Mouse (Mus musculus): ENCODE data around the gene Chic2.

Chic2 gene

DNA sequence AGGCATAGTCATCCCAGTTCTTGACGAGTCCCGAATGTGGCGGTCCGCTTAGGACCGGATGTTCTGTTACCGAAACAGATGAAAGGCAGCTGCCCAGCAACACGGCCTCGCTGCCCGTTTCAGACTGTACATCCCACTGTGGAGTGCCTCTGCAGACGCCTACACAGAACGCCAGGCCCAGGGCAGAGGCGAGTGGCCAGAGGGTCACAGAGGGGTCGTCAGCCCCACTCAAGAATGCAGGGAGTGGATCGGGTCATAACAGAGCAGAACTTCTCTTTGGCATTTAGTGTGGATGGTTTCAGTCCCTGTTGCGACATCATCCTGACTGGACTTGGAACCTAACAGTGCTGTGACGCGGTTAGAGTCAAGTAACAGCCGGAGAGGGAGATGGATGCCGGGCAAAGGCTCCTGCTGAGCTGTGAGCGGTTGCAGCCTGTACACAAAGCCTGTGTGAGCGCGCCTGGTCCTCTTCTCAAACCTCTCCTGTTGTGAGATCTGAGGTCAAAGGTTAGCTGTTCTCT lies 70.5 kb downstream of the Chic2 start:
- DNase-seq: peak; percentile 98

DNA sequence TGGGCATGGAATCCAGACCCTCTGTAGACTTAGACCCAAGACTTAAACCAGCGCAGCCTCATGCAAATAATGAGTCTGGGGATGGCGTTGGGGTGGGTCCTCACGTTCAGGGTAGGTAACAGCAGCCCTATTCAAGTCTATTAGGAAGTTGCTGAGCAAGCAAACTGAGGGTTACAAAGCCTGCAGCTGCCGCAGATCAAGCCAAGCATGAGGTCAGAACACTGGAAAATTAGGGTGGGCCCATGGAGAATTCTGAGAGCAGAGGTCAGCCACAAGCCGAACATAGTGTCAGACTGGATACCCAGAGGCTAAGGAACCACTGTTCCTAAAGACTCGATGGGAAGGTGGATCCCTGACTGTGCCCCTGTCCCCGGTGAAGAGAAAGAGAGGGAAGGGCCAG lies 73.2 kb downstream of the Chic2 start:
- DNase-seq: peak; percentile 97

DNA sequence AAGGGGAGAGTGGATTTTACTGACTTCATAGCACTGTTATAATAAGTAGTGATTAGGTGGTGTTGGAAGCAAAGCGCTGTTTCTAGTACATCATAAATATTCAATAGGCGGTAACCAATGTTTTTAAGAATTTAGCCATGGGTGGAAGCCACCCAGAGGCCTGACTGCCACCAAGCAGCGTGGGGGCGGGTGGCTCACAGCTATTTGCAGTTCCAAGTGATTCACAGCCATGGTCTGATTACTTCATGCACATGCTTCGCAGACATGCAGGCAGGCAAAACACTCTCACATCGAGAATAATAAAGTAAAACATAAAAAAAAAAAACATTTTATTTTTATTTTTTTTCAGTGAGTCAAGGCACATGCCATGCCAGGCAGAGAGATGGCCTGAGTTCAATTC lies 75.2 kb downstream of the Chic2 start:
- no peak for DNase-seq

DNA sequence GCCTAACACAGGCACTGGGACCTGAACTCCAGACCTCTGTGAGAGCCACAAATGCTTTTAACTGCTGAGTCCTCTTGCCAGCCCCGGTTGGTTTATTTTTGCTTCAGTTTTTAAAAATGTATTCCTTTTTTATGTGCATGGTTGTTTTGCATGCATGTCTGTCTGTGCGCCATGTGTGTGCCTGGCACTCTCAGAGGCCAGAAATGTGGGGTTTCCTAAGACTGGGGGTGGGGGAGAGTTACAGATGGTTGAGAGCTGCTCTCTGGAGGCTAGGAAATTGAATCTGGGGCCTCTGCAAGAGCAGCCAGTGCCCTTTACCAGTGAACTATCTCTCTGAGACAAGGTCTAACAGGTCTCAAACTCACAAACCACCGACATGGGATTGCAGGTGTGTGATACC lies 76.7 kb downstream of the Chic2 start:
- DNase-seq: no peak

DNA sequence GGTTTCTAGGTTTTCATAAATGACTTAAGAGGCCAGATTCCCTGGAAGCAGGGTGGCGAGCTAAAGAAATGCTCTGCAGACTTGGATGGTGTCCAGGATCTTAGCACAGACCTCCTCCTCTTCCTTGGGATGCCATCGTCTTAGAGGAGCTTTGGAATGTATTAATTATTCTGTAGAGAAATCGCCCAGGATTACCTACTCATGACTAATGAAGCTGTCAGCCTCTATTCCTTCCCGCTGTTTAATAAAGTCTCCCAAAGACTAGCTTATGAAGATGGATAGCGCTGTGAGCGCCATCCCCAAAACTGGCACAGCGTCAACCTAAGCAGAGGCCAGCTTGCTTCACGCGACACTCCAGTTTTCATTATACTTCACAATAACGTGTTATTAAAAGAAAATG lies 77.7 kb downstream of the Chic2 start:
- DNase-seq: no peak

DNA sequence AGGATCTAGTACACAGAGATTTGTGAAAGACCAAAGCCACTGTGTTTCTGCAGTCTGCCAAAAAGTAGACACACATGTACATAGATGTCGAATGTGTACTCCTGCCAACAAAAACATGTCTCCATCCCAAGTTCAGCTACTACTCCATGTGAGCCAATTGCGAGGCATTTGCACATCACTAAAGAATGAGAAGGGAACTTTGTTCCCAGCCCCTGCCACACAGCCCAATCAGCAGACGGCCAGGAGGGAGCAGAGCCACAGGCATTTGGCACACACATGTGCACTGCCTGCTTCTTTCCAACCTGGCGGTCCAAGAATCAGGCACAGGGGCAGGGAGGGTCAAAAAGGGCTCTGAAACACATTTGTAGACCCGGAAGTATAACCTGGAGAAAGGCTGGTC lies 81.8 kb downstream of the Chic2 start:
- peak; percentile 96 for DNase-seq

DNA sequence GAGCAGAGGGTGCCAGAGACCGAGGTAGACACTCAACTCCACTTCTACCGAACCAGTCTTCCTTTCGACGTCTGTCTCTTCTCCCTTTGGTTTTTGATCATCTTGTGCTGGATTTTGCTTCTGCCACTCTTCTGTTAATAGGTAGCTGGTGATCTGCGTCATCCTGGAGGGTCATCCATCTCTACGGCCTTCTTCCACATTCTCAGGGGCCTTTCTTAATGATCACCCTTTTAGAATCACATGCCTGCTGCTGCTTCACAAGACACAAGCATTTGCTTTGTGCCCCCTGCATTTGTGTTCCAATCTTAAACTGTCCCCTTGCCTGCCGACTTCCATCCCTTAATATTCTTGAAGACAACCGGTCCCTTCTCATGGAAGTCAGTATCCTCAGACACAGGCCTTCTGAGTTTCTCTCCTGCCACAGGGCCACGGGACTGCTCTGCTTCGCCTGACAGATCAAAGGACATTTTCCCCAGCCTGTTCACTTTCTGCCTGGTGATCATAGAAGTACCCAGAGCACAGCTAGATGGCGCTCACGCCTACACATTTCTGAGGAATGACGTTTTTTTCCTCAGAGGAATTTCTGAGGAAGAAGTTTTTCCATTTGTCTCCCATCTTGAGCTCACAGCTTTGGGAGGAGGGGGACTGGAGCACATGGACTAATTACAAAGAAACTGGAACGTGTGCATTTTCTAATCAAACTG lies 83.6 kb downstream of the Chic2 start:
- peak; percentile 91 for DNase-seq

DNA sequence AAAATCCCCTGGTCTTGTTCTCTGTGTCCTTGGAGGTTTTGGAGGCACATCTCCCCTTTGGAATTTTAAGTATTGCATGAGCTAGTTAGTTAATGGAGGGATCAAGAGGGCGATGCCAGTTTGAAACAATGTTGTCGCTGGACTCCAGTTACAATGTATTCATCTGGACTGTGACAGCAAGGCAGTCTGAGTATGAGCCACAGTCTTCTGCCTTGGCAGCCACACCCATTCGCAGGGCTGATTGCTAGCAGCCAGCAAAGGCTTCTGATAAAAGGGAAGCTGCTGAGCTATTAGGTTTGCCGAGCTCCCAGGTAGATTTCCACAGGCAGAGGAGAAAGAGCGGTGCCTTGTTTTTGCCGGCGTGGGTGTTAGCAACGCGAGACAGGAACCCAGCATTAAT lies 84.3 kb downstream of the Chic2 start:
- peak; percentile 80 for DNase-seq

DNA sequence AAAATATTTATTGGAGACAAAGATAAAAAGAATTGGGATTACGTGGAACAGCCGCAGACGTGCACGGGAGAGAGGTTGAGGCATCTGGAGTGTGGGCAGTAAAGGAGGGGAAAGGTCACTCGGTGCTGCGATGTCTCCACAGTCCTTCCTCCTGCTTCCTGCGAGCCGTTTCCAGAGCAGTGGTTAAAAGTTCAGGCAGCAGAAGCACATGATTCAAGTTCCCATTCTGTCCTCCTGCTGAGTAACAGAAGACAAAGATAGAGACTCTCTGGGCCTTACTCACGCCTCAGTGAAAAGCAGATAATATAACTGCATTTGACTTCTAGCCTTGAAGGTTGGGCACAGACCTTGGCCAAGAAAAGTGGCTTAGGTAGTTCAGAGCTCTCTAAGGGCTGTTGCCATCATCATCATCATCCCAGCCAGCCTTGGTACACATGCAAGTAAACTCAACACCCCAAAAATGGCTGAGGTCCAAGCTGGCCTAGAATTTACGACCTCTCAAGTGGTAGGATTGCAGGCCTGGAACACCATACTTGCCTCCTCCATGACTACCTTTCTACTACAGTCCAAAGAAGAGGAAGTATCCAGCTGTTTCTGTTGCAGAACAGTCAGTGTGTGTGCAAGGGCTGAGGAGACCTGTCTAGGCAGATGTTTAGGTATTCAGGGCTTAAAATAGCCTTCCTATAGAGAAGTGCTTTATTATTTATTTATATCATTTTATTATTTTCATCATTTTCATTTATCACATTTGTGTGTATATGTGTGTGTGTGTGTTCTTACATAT lies 87.1 kb downstream of the Chic2 start:
- peak; percentile 95 for DNase-seq

DNA sequence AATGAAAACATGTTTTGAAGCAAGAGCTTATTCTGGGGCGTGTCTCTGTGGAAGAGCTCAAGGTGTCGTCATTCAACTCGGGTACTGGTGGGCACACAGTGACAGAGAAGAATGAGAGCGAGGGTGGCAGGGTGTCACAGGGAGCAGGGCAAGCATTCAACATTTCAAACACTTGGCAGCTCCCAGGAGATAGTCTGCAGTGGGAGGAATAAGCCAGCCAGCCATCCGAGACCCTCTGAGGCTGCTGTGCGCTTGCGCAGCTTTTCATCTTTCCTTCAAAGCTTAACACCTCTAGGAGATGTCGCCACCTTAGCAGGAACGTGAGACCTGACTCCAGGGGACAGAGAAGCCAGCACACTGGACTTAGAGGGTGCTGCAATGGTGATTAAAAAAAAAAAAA lies 88.2 kb downstream of the Chic2 start:
- DNase-seq: no peak

DNA sequence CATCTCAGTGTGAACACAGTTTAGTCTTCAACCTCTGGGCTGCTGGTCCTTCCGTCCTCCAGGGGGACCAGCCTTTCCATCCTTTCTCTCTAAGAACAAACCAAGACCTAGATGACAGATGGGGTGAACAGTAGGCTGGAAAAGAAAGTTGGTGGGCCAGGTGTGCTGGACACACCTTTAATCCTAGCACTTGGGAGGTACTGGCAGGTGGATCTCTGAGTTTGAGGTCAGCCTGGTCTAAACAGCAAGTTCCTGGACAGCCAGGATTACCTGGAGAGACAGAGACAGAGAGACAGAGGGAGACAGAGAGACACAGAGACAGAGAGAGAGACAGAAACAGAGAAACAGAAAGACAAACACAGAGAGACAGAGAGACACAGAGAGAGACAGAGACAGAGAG lies 89.0 kb downstream of the Chic2 start:
- DNase-seq: peak; percentile 81

DNA sequence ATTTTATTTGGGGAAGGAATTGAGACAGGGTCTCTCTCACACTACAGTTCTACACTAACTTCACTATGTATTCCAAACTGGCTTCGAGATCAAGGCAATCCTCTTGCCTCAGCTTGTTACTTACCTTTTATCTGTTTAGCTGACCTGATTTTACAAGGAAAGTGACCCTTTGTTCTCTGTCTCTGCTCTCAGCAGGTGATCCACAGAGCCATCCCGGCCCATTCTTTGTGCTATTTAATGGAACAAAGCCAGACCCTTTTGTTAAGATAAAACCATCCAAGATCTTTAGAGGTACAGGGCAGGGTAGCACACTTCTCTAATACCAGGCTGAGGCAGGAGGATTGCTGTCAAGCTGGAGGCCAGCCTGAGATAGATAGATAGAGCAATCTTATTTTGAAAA lies 91.6 kb downstream of the Chic2 start:
- peak; percentile 70 for DNase-seq

DNA sequence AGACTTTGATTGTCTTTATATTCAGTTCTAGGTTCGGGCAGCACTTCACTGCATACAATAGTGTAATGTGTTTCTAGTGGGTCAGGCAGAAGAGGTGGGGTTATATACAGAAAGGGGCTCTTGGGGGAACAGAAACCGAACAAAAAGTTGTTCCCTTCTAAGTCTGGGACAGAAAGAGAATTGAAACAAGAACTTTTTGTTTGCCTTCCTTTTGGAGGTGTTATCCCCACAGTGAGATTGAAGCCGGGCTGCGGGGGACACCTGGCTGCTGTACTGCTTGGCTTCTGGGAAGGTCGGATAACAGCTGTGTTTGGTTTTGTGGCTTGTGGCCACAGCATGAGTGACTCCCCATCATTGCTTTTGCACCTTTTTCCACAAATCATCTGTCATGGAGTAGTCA lies 93.2 kb downstream of the Chic2 start:
- peak; percentile 71 for DNase-seq

DNA sequence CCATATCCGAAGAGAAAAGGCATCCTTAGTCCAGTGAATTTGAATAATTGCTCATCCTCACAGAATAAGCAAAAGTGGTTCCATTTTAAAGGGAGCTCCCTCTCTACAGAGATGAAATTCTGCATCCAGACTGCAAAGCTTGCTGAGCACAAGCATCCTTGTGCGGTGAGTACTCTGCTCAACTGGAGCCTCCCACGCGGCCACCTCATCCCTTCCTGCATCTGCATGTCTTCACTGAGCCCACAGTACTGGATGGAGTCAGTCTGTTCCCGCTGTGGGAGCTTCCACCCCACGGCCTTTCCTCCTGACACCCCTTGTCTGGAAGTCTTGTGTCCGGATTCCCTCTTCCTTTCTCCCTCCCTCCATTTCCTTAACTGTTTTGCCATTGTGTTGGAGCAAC lies 95.3 kb downstream of the Chic2 start:
- no peak for DNase-seq

DNA sequence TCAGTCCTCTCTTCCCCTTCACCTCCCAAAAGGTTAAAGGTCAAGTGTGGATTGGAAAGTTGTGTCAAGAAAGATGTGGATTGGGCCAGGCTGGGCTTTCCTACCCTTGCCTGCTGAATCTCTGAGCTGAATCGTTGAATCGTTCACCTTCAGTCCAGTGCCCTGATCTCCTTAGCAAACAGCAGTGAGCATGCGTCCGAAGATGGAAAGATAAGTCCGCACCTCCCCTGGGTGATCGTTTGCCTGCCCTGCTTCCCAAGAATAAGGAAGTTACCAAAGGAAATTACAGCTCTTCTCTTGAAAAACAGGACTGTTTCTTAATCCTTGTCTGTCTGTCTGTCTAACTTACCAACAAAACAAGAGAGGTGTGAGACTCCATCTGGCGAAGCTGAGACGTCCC lies 96.1 kb downstream of the Chic2 start:
- DNase-seq: no peak
